Mouse (Mus musculus): ENCODE measurements at regions not wholly inside any gene's neighbourhood (a gene's known extent, or its start where the extent isn't known, plus 50 kb on each side); places are given as distances from the start of the nearest gene placed in this dataset.
A peak's percentile ranks its signal among the peaks of the same experiment; 100 is the strongest.

DNA sequence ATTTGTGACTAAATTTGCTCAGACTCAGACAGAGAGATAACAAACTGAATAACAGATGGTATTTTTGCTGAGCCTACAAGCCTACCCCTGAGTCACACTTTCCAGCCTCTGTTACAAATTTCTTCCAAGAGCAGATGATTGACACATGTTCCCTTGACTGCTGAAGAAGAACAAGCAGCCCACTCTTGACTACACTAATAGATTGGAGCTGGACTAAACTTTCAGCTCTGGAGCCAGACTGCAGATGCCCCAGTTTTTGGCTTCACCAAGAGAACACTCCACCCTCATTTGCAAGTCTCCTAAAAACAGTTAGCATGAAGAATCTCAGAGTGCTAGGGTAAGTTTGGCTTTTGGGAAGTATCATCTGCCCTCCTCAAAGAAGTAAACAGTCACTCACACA, 70.7 kb upstream of the Kif2b start:
- peak; percentile 25 for DNase-seq (ENCODE audit: low read depth)
